Mouse (Mus musculus) hindbrain, embryonic 12.5 days (tissue): ENCODE measurements at regions not wholly inside any gene's neighbourhood (a gene's known extent, or its start where the extent isn't known, plus 50 kb on each side); places are given as distances from the start of the nearest gene placed in this dataset.
"Not testable (repeated sequence)": the region's sequence is repeated elsewhere in the genome, so short reads cannot be mapped to it uniquely, and the experiment has no call there.

Experiments
- ATAC-seq: fragments of 200-750 bp; cut with Nextera tagmentation; 2 replicates; pipeline ENCODE4 v1.8.0; 2017; ENCODE audit warnings: moderate TSS enrichment; ENCODE audit not compliant: low FRiP score
- H3K27ac ChIP-seq: fragments of 300-500 bp; sonication (generic); 2 replicates; pipeline ENCODE4 v1.5.1; 2016; ENCODE audit warnings: mild to moderate bottlenecking
- H3K27me3 ChIP-seq: fragments of 300-500 bp; sonication (generic); 2 replicates; pipeline ENCODE4 v1.6.1; 2016; ENCODE audit warnings: mild to moderate bottlenecking
- H3K36me3 ChIP-seq: fragments of 300-500 bp; sonication (generic); 2 replicates; pipeline ENCODE4 v1.6.1; 2016; ENCODE audit warnings: mild to moderate bottlenecking
- H3K4me1 ChIP-seq: fragments of 300-500 bp; sonication (generic); 2 replicates; pipeline ENCODE4 v1.6.1; 2016
- H3K4me2 ChIP-seq: fragments of 300-500 bp; sonication (generic); replicated peaks from 2 replicates; pipeline ENCODE4 v1.6.1; 2016; ENCODE audit warnings: mild to moderate bottlenecking
- H3K4me3 ChIP-seq: fragments of 300-500 bp; sonication (generic); 2 replicates; pipeline ENCODE4 v1.5.1; 2016; ENCODE audit warnings: mild to moderate bottlenecking
- H3K9ac ChIP-seq: fragments of 300-500 bp; sonication (generic); 2 replicates; pipeline ENCODE4 v1.6.1; 2016; ENCODE audit warnings: mild to moderate bottlenecking, moderate library complexity
- H3K9me3 ChIP-seq: fragments of 300-500 bp; sonication (generic); replicated peaks from 2 replicates; pipeline ENCODE4 v1.6.1; 2016; ENCODE audit warnings: mild to moderate bottlenecking
- WGBS: fragments of 180-500 bp; shearing (Covaris S2); methylation state at CpG from one replicate; pipeline ENCODE4 v1.1.7; 2016; 5-methylcytosine and 5-hydroxymethylcytosine counted together

GRCm38 (mm10) chr3:33375161-33375560 is 232.1 kb upstream of the Pex5l start:
- Histone ChIP-seq H3K9me3 (no peaks in the 10 kb centered on the region), H3K27me3 (no peaks in the 10 kb centered on the region), H3K4me3 (no peak overlapping the region), H3K4me1 (no peaks in the 10 kb centered on the region), H3K4me2 (no peak overlapping the region), H3K36me3 (no peaks in the 10 kb centered on the region), H3K9ac (no peak overlapping the region), H3K27ac (no peak overlapping the region)
- 92% methylated on average over 3 of the region's 3 CpGs for WGBS
- ATAC-seq, result no peak

- Histone ChIP-seq H3K27ac (no peak overlapping the region), H3K36me3 (no peaks in the 10 kb centered on the region), H3K27me3 (no peaks in the 10 kb centered on the region), H3K4me3 (no peak overlapping the region), H3K9me3 (no peaks in the 10 kb centered on the region), H3K9ac (no peak overlapping the region), H3K4me1 (no peaks in the 10 kb centered on the region), H3K4me2 (no peak overlapping the region)
- ATAC-seq, result no peak
- 71% methylated on average over 1 of the region's 1 CpGs for WGBS
Observed at GRCm38 (mm10) chr3:33372806-33373205, 229.8 kb upstream of the Pex5l start.

- Histone ChIP-seq H3K4me1 (no peaks in the 10 kb centered on the region), H3K4me3 (no peak overlapping the region), H3K36me3 (no peaks in the 10 kb centered on the region), H3K27me3 (no peaks in the 10 kb centered on the region), H3K4me2 (no peak overlapping the region), H3K27ac (no peak overlapping the region), H3K9me3 (no peaks in the 10 kb centered on the region), H3K9ac (no peak overlapping the region)
- no peak for ATAC-seq
- 91% methylated on average over 1 of the region's 1 CpGs for WGBS
Observed at GRCm38 (mm10) chr3:33363521-33363920, 220.5 kb upstream of the Pex5l start.

- WGBS, result 92% methylated on average over 2 of the region's 2 CpGs
- Histone ChIP-seq H3K27ac (no peak overlapping the region), H3K36me3 (no peaks in the 10 kb centered on the region), H3K4me2 (no peak overlapping the region), H3K9me3 (no peaks in the 10 kb centered on the region), H3K27me3 (no peaks in the 10 kb centered on the region), H3K4me3 (no peak overlapping the region), H3K4me1 (no peaks in the 10 kb centered on the region), H3K9ac (no peak overlapping the region)
- ATAC-seq, result no peak
Observed at GRCm38 (mm10) chr3:33360030-33360429, 217.0 kb upstream of the Pex5l start.

- 89% methylated on average over 2 of the region's 2 CpGs for WGBS
- no peak overlapping the region for H3K9ac ChIP-seq
- H3K4me2 ChIP-seq, result no peak overlapping the region
- no peaks in the 10 kb centered on the region for H3K9me3 ChIP-seq
- no peaks in the 10 kb centered on the region for H3K36me3 ChIP-seq
- H3K4me3 ChIP-seq, result no peak overlapping the region
- no peaks in the 10 kb centered on the region for H3K4me1 ChIP-seq
- no peak overlapping the region for H3K27ac ChIP-seq
- H3K27me3 ChIP-seq, result no peaks in the 10 kb centered on the region
- no peak for ATAC-seq
Observed at GRCm38 (mm10) chr3:33353860-33354259, 210.8 kb upstream of the Pex5l start.

GRCm38 (mm10) chr3:33350986-33351385 is 207.9 kb upstream of the Pex5l start:
- H3K9ac ChIP-seq, result no peak overlapping the region
- H3K4me2 ChIP-seq, result no peak overlapping the region
- no peak overlapping the region for H3K27ac ChIP-seq
- H3K36me3 ChIP-seq, result no peaks in the 10 kb centered on the region
- H3K4me1 ChIP-seq, result no peaks in the 10 kb centered on the region
- H3K27me3 ChIP-seq, result no peaks in the 10 kb centered on the region
- H3K9me3 ChIP-seq, result no peaks in the 10 kb centered on the region
- 78% methylated on average over 6 of the region's 6 CpGs for WGBS
- no peak overlapping the region for H3K4me3 ChIP-seq
- no peak for ATAC-seq

GRCm38 (mm10) chr3:33334056-33334455 is 191.0 kb upstream of the Pex5l start:
- Histone ChIP-seq H3K27me3 (no peaks in the 10 kb centered on the region), H3K9me3 (no peaks in the 10 kb centered on the region), H3K9ac (no peak overlapping the region), H3K27ac (no peak overlapping the region), H3K4me2 (no peak overlapping the region), H3K36me3 (no peaks in the 10 kb centered on the region), H3K4me3 (no peak overlapping the region), H3K4me1 (no peaks in the 10 kb centered on the region)
- ATAC-seq, result no peak
- WGBS, result 92% methylated on average over 3 of the region's 3 CpGs

- WGBS, result 90% methylated on average over 1 of the region's 1 CpGs
Observed at GRCm38 (mm10) chr3:33317691-33318090, 174.6 kb upstream of the Pex5l start.

GRCm38 (mm10) chr3:33312230-33312825 is 169.3 kb upstream of the Pex5l start:
- Histone ChIP-seq H3K9me3 (no peaks in the 10 kb centered on the region), H3K27ac (no peak overlapping the region), H3K4me2 (no peak overlapping the region), H3K4me1 (no peaks in the 10 kb centered on the region), H3K27me3 (no peaks in the 10 kb centered on the region), H3K4me3 (no peak overlapping the region), H3K9ac (no peak overlapping the region), H3K36me3 (no peaks in the 10 kb centered on the region)
- 83% methylated on average over 3 of the region's 3 CpGs for WGBS
- ATAC-seq, result no peak

More at GRCm38 (mm10) chr3:33317691-33318090, 174.6 kb upstream of the Pex5l start:
- not testable (repeated sequence) for H3K9me3 ChIP-seq, H3K36me3 ChIP-seq, H3K27me3 ChIP-seq, H3K27ac ChIP-seq, ATAC-seq, H3K4me3 ChIP-seq, H3K9ac ChIP-seq, H3K4me1 ChIP-seq, H3K4me2 ChIP-seq

- WGBS, result 34% methylated on average over 2 of the region's 2 CpGs
- ATAC-seq, result no peak
Observed at GRCm38 (mm10) chr3:33308212-33308611, 165.2 kb upstream of the Pex5l start.

GRCm38 (mm10) chr3:33306169-33306568 is 163.1 kb upstream of the Pex5l start:
- H3K27me3 ChIP-seq, result no peaks in the 10 kb centered on the region
- H3K4me2 ChIP-seq, result no peak overlapping the region
- H3K36me3 ChIP-seq, result no peaks in the 10 kb centered on the region
- H3K9ac ChIP-seq, result no peak overlapping the region
- H3K27ac ChIP-seq, result no peak overlapping the region
- no peak for ATAC-seq
- H3K4me3 ChIP-seq, result no peak overlapping the region
- no peaks in the 10 kb centered on the region for H3K4me1 ChIP-seq
- H3K9me3 ChIP-seq, result no peaks in the 10 kb centered on the region

More at GRCm38 (mm10) chr3:33308212-33308611, 165.2 kb upstream of the Pex5l start:
- Histone ChIP-seq H3K9ac (no peak overlapping the region), H3K4me3 (no peak overlapping the region), H3K4me2 (no peak overlapping the region), H3K36me3 (no peaks in the 10 kb centered on the region), H3K9me3 (no peaks in the 10 kb centered on the region), H3K4me1 (no peaks in the 10 kb centered on the region), H3K27ac (no peak overlapping the region), H3K27me3 (no peaks in the 10 kb centered on the region)

- no peaks in the 10 kb centered on the region for H3K9me3 ChIP-seq
- no peak overlapping the region for H3K27ac ChIP-seq
- no peaks in the 10 kb centered on the region for H3K4me1 ChIP-seq
- WGBS, result 77% methylated on average over 2 of the region's 2 CpGs
- no peak overlapping the region for H3K4me3 ChIP-seq
- no peak overlapping the region for H3K9ac ChIP-seq
- no peak for ATAC-seq
- H3K36me3 ChIP-seq, result no peaks in the 10 kb centered on the region
- H3K4me2 ChIP-seq, result no peak overlapping the region
- H3K27me3 ChIP-seq, result no peaks in the 10 kb centered on the region
Observed at GRCm38 (mm10) chr3:33305756-33306155, 162.7 kb upstream of the Pex5l start.

GRCm38 (mm10) chr3:33262797-33263196 is 119.8 kb upstream of the Pex5l start:
- H3K4me2 ChIP-seq, result no peak overlapping the region
- H3K36me3 ChIP-seq, result no peaks in the 10 kb centered on the region
- WGBS, result 66% methylated on average over 2 of the region's 2 CpGs
- H3K9ac ChIP-seq, result no peak overlapping the region
- H3K4me1 ChIP-seq, result no peaks in the 10 kb centered on the region
- no peak for ATAC-seq
- H3K4me3 ChIP-seq, result no peak overlapping the region
- no peaks in the 10 kb centered on the region for H3K27me3 ChIP-seq
- H3K9me3 ChIP-seq, result no peaks in the 10 kb centered on the region
- H3K27ac ChIP-seq, result no peak overlapping the region
